Mouse (Mus musculus): ENCODE data around the gene Sh2d3c.

DNA sequence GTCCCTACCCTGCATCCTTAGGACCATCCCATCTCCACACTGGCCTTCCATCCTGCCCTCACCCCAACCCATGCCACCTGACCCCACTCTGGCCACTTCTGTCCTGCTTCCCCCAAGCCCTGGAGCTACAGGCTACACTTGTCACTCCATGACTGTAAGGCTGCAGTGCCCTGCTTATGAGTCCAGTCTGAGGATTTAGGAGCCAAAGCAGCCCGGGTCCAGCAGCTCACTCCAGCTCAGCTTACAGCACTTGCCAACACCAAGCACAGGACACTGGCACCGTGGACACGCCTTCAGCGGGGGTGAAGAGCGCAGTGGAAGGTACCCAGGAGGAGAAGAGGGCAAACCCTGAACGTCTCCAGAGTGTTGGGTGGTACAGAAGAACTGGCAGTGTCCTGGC is 13.9 kb upstream of the Sh2d3c start:
- TF ChIP-seq GATA1 (IDR thresholded peaks at IDR 0.05; ENCODE audit: low read length) (no peak), TAL1 (IDR thresholded peaks at IDR 0.05; ENCODE audit: low read length) (no peak)
